Mouse (Mus musculus) ES-Bruce4 (cell line): ENCODE results near the gene Amhr2.

ENCODE experiments used
- CTCF ChIP-seq: IDR thresholded peaks from one replicate; pipeline ENCODE4 v1.8.1; 2011; ENCODE audit warnings: low read depth, low read length
- EP300 ChIP-seq: IDR thresholded peaks from 2 replicates; pipeline ENCODE4 v1.6.1; 2011; ENCODE audit warnings: low read depth, low read length; ENCODE audit not compliant: insufficient read depth
- POLR2A ChIP-seq: IDR thresholded peaks from one replicate; pipeline ENCODE4 v1.8.1; 2011; ENCODE audit warnings: low read length; ENCODE audit not compliant: insufficient read depth

DNA sequence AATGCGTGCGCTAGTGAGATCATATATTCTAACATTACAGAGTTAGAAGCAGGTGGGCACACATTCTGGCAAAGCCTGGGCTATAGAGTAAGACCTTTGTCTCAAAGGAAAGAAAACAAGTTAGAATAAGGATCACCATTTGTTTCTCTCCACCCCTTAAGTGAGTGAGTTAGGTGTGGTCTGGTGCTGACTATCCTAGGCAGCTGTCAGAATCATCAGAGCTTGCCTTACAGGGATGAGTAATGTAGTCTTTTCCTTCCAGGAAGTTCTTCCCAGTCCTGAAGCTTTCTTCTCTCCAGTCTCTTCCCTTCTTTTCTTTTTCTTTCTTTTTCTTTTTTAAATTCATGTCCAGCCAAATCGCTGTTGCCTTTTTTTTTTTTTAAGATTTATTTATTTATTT lies 43.0 kb upstream of the Amhr2 start:
- no peak for TF ChIP-seq CTCF
- TF ChIP-seq POLR2A, result no peak
- TF ChIP-seq EP300, result no peak
